Mouse (Mus musculus) kidney, postnatal 25 days (tissue): ENCODE data around the gene Dab1.

Source experiments
- DNase-seq, 2 experiments: peaks; one replicate each; pipeline ENCODE4 v3.0.0; 2021; ENCODE audit warnings: mixed read lengths in 2 of 2

The Dab1 gene

GRCm38 (mm10) chr4:104625316-104625715, 1006.2 kb downstream of the Dab1 start:
- peak; percentile 51 to 65 for DNase-seq

GRCm38 (mm10) chr4:104628708-104629107, 1009.5 kb downstream of the Dab1 start:
- DNase-seq = no peak

- no peak for DNase-seq
These were observed 1017.9 kb downstream of the Dab1 start for GRCm38 (mm10) chr4:104637016-104637415.

GRCm38 (mm10) chr4:104640617-104641016, 1021.5 kb downstream of the Dab1 start:
- DNase-seq = no peak

- peak; percentile 31 to 44 for DNase-seq
These were observed 1023.8 kb downstream of the Dab1 start for GRCm38 (mm10) chr4:104642761-104643469.

GRCm38 (mm10) chr4:104643534-104644356, 1024.6 kb downstream of the Dab1 start:
- DNase-seq = peak in 1 of 2 experiments; percentile 7

GRCm38 (mm10) chr4:104644357-104644630, 1025.1 kb downstream of the Dab1 start:
- no peak for DNase-seq

- DNase-seq = no peak
These were observed 1025.7 kb downstream of the Dab1 start for GRCm38 (mm10) chr4:104644862-104645261.

- no peak for DNase-seq
These were observed 1032.6 kb downstream of the Dab1 start for GRCm38 (mm10) chr4:104651761-104652160.

GRCm38 (mm10) chr4:104656728-104657127, 1037.6 kb downstream of the Dab1 start:
- DNase-seq = peak in 1 of 2 experiments; percentile 34

GRCm38 (mm10) chr4:104662841-104663614, 1043.9 kb downstream of the Dab1 start:
- DNase-seq = no peak

GRCm38 (mm10) chr4:104665553-104665952, 1046.4 kb downstream of the Dab1 start:
- DNase-seq = peak; percentile 60 to 83

- no peak for DNase-seq
These were observed 1047.8 kb downstream of the Dab1 start for GRCm38 (mm10) chr4:104666831-104667551.

GRCm38 (mm10) chr4:104668061-104668460, 1048.9 kb downstream of the Dab1 start:
- no peak for DNase-seq

GRCm38 (mm10) chr4:104669406-104669805, 1050.2 kb downstream of the Dab1 start:
- DNase-seq = no peak

GRCm38 (mm10) chr4:104670741-104671140, 1051.6 kb downstream of the Dab1 start:
- no peak for DNase-seq

GRCm38 (mm10) chr4:104673317-104673716, 1054.2 kb downstream of the Dab1 start:
- no peak for DNase-seq

- DNase-seq = peak in 1 of 2 experiments; percentile 22
These were observed 1055.5 kb downstream of the Dab1 start for GRCm38 (mm10) chr4:104674706-104675105.

- DNase-seq = no peak
These were observed 1059.1 kb downstream of the Dab1 start for GRCm38 (mm10) chr4:104678234-104678633.

- DNase-seq = peak in 1 of 2 experiments; percentile 36
These were observed 1061.3 kb downstream of the Dab1 start for GRCm38 (mm10) chr4:104680475-104680874.

- DNase-seq = no peak
These were observed 1067.1 kb downstream of the Dab1 start for GRCm38 (mm10) chr4:104686137-104686809.

- no peak for DNase-seq
These were observed 1069.9 kb downstream of the Dab1 start for GRCm38 (mm10) chr4:104689047-104689446.
